11 mouse cellular contexts compared by ENCODE assay signal in genomic region chr12:12841385-12842238, GRCm38 (mm10).
A peak's percentile ranks its signal among the peaks of the same experiment; 100 is the strongest.
DNase-seq lines count a peak whose midpoint lies in the region; ATAC-seq and TF ChIP-seq lines count a peak whose summit lies in the region.
"Had no signal": no experiment of that assay in that cellular context is flagged by ENCODE, and none has a peak within 500 bp of the region (broad histone marks: within the 10 kb centered on the region; RNA-seq: fewer than 3 reads in every experiment).

No protein-coding gene starts in this region.

- H3K27ac ChIP-seq in stomach, embryonic 14.5 days (ENCODE audit: low read length), result no peak overlapping the region
- no peak overlapping the region for H3K27ac ChIP-seq in stomach, postnatal 0 days (replicated peaks)
- peak overlapping the region; percentile 84 for H3K27ac ChIP-seq in limb, embryonic 10.5 days
- no peak overlapping the region for H3K27ac ChIP-seq in neural tube, embryonic 15.5 days (replicated peaks)
- H3K27ac ChIP-seq: liver, embryonic 13.5 days; macrophage had no signal

- no peak overlapping the region for H3K4me3 ChIP-seq in stomach, embryonic 14.5 days (ENCODE audit: low read depth, low read length)
- H3K4me3 ChIP-seq in stomach, postnatal 0 days (ENCODE audit: low read depth, low read length), result no peak overlapping the region
- peak overlapping the region; percentile 36; the same call in 1 of the 2 replicates for H3K4me3 ChIP-seq in limb, embryonic 10.5 days
- no peak overlapping the region for H3K4me3 ChIP-seq in neural tube, embryonic 15.5 days (replicated peaks)
- no peak overlapping the region for H3K4me3 ChIP-seq in lung, adult 2 months (replicated peaks; ENCODE audit: extremely low read depth, low read depth, low read length)
- H3K4me3 ChIP-seq: liver, embryonic 13.5 days had no signal

- H3K4me2 ChIP-seq in stomach, embryonic 14.5 days (replicated peaks; ENCODE audit: low read depth, low read length), result peak overlapping the region; percentile 41; the same call in 1 of the 2 replicates
- H3K4me2 ChIP-seq in stomach, postnatal 0 days (replicated peaks; ENCODE audit: low read depth), result no peak overlapping the region
- no peak overlapping the region for H3K4me2 ChIP-seq in neural tube, embryonic 15.5 days

- no peaks in the 10 kb centered on the region for H3K27me3 ChIP-seq in stomach, embryonic 14.5 days (ENCODE audit: control insufficient read depth, insufficient read depth, low read length)
- no peaks in the 10 kb centered on the region for H3K27me3 ChIP-seq in stomach, postnatal 0 days (ENCODE audit: control insufficient read depth, insufficient read depth, low read length)
- no peaks in the 10 kb centered on the region for H3K27me3 ChIP-seq in limb, embryonic 10.5 days (ENCODE audit: low read depth, poor library complexity, severe bottlenecking)
- H3K27me3 ChIP-seq in neural tube, embryonic 15.5 days (replicated peaks), result no peaks in the 10 kb centered on the region
- H3K27me3 ChIP-seq: liver, embryonic 13.5 days had no signal

- 87% methylated on average over 5 of the region's 5 CpGs for WGBS in stomach, embryonic 14.5 days
- 86% methylated on average over 5 of the region's 5 CpGs for WGBS in stomach, postnatal 0 days
- WGBS in limb, embryonic 10.5 days, result 84% methylated on average over 5 of the region's 5 CpGs
- 73% methylated on average over 5 of the region's 5 CpGs for WGBS in neural tube, embryonic 15.5 days
- 93% methylated on average over 5 of the region's 5 CpGs for WGBS in lung, adult 2 months

- 0 out of 2 replicates have a peak, but pooled peaks have one; percentile 21 for ATAC-seq in stomach, embryonic 14.5 days (ENCODE audit: insufficient number of reproducible peaks, insufficient read depth, low FRiP score, low read depth)
- no peak for ATAC-seq in stomach, postnatal 0 days (ENCODE audit: low FRiP score, low TSS enrichment)
- peak; percentile 69; the same call in 1 of the 2 replicates for ATAC-seq in neural tube, embryonic 15.5 days (ENCODE audit: low FRiP score)

- H3K4me1 ChIP-seq in stomach, embryonic 14.5 days (ENCODE audit: control insufficient read depth, insufficient read depth, low read length), result peaks cover 4% of the 10 kb centered on the region; the same call in 1 of the 2 replicates
- H3K4me1 ChIP-seq in stomach, postnatal 0 days (replicated peaks; ENCODE audit: control insufficient read depth, insufficient read depth), result no peaks in the 10 kb centered on the region
- H3K4me1 ChIP-seq in limb, embryonic 10.5 days, result peaks cover 39% of the 10 kb centered on the region
- peaks cover 22% of the 10 kb centered on the region for H3K4me1 ChIP-seq in neural tube, embryonic 15.5 days
- no peaks in the 10 kb centered on the region for H3K4me1 ChIP-seq in lung, adult 2 months (ENCODE audit: control insufficient read depth, insufficient read depth, low read length)

- no peak for TF ChIP-seq EP300 in stomach, postnatal 0 days (optimal IDR thresholded peaks at IDR 0.05)

- H3K9me3 ChIP-seq in stomach, embryonic 14.5 days (ENCODE audit: control insufficient read depth, low read depth, low read length), result no peaks in the 10 kb centered on the region
- no peaks in the 10 kb centered on the region for H3K9me3 ChIP-seq in stomach, postnatal 0 days (ENCODE audit: control insufficient read depth, low read length)
- no peaks in the 10 kb centered on the region for H3K9me3 ChIP-seq in limb, embryonic 10.5 days (replicated peaks)
- no peaks in the 10 kb centered on the region for H3K9me3 ChIP-seq in neural tube, embryonic 15.5 days (replicated peaks)
- H3K9me3 ChIP-seq: liver, embryonic 13.5 days had no signal

- H3K36me3 ChIP-seq in stomach, embryonic 14.5 days (ENCODE audit: control insufficient read depth, insufficient read depth, low read length), result no peaks in the 10 kb centered on the region
- no peaks in the 10 kb centered on the region for H3K36me3 ChIP-seq in stomach, postnatal 0 days (ENCODE audit: control insufficient read depth, insufficient read depth, low read length)
- H3K36me3 ChIP-seq in limb, embryonic 10.5 days, result no peaks in the 10 kb centered on the region
- H3K36me3 ChIP-seq in neural tube, embryonic 15.5 days, result no peaks in the 10 kb centered on the region
- H3K36me3 ChIP-seq: liver, embryonic 13.5 days had no signal

- no peak overlapping the region for H3K9ac ChIP-seq in stomach, embryonic 14.5 days (replicated peaks; ENCODE audit: low read depth, low read length)
- H3K9ac ChIP-seq in stomach, postnatal 0 days (ENCODE audit: low read length), result no peak overlapping the region
- H3K9ac ChIP-seq in neural tube, embryonic 15.5 days (replicated peaks), result no peak overlapping the region
- H3K9ac ChIP-seq: liver, embryonic 13.5 days had no signal

- TF ChIP-seq POLR2A in lung, adult 2 months (IDR thresholded peaks at IDR 0.05; ENCODE audit: borderline replicate concordance, extremely low read depth, low read depth, low read length), result no peak

- DNase-seq in heart, adult 11 months, result peak; percentile 64
- DNase-seq in heart, adult 18-20 months, result no peak
- no peak for DNase-seq in stomach, postnatal 0 days (ENCODE audit: low spot score)
- DNase-seq in limb, embryonic 10.5 days (ENCODE audit: low spot score), result no peak
- no peak for DNase-seq in lung, adult 2 months
- no peak for DNase-seq in gastrocnemius, adult 8-10 months (ENCODE audit: low spot score in 2 of 2)
- DNase-seq: cerebellum, adult 9-11 months; liver, embryonic 13.5 days had no signal

- no peak for TF ChIP-seq CTCF in stomach, postnatal 0 days (IDR thresholded peaks at IDR 0.05; ENCODE audit: low read depth)
- TF ChIP-seq CTCF in lung, adult 2 months (IDR thresholded peaks at IDR 0.05; ENCODE audit: insufficient read depth, low read length), result no peak
